8 mouse cellular contexts compared by ENCODE assay signal in the genomic region with DNA sequence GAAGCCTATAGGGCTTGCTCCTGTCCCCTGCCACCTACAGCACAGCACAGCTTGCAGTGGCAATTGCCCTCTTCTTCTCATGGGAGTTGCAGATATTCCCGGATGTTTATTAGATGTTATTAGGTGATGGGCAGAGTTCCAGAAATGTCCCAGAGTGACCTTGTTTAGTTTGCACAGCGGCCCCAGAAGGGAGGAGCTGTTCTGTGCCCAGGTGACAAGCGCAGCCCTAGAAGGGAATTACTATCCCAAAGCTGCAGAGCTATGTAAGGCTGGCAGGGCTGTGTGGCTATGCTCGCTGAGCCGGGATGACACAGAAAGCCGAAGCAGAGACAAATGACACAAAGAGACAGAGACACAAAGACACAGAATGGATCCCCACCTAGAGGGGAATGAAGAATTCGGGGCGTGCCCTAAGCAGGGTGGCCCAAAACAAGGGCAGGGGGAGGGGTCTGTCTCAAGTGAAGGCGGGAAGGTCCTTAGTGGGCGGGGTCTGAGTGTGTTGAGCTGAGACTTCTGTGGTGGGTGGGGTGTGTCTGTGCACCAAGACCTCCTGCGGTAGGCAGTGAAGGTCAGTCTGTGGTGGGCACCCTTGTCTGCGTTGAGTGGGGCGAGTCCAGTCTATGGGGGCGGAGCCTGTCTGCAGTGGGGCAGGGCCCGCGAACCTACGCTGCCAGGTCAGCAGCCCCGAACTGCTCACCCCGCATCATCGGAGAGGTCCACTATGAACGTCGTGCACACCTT. TPM values are rescaled to one million over a fixed set of nuclear protein-coding genes. Genes with fewer than 3 reads are reported as not detected.
DNase-seq lines count a peak whose midpoint lies in the region; ATAC-seq lines count a peak whose summit lies in the region.

No protein-coding gene starts in this region.

- H3K4me1 ChIP-seq in intestine, embryonic 15.5 days (replicated peaks) = peaks cover 38% of the 10 kb centered on the region
- H3K4me1 ChIP-seq in liver, embryonic 16.5 days (ENCODE audit: control insufficient read depth, low read depth, low read length) = peaks cover 10% of the 10 kb centered on the region

- peak overlapping the region; percentile 78 for H3K4me3 ChIP-seq in intestine, embryonic 15.5 days (replicated peaks)
- peak overlapping the region; percentile 61 for H3K4me3 ChIP-seq in liver, embryonic 16.5 days (ENCODE audit: low read depth, low read length)

- peak overlapping the region; percentile 90 for H3K27ac ChIP-seq in intestine, embryonic 15.5 days
- H3K27ac ChIP-seq in liver, embryonic 16.5 days (ENCODE audit: low read length) = no peak overlapping the region

- H3K4me2 ChIP-seq in intestine, embryonic 15.5 days (replicated peaks) = peak overlapping the region; percentile 94
- peak overlapping the region; percentile 71 for H3K4me2 ChIP-seq in liver, embryonic 16.5 days (ENCODE audit: low read depth, low read length)

- DNase-seq in right cerebral cortex, postnatal 10 days (ENCODE audit: low spot score in 2 of 2) = peak; percentile 65 to 70
- no peak for DNase-seq in right cerebral cortex, adult 18-20 months
- DNase-seq in cerebellum, adult 9-10 months = peak; percentile 58
- peak; percentile 57 for DNase-seq in gastrocnemius, postnatal 25 days
- DNase-seq in neural tube, embryonic 10.5 days (ENCODE audit: extremely low spot score, low spot score) = peak; percentile 63
- DNase-seq in layer of hippocampus, adult 11-12 months (ENCODE audit: low spot score) = no peak

- peak overlapping the region; percentile 87 for H3K9ac ChIP-seq in intestine, embryonic 15.5 days
- peak overlapping the region; percentile 52 for H3K9ac ChIP-seq in liver, embryonic 16.5 days (ENCODE audit: low read depth, low read length)

- no peaks in the 10 kb centered on the region for H3K9me3 ChIP-seq in intestine, embryonic 15.5 days
- no peaks in the 10 kb centered on the region for H3K9me3 ChIP-seq in liver, embryonic 16.5 days (replicated peaks; ENCODE audit: control insufficient read depth, low read length)

- ATAC-seq in intestine, embryonic 15.5 days = peak; percentile 68
- peak; percentile 27; the same call in 1 of the 2 replicates for ATAC-seq in liver, embryonic 16.5 days (ENCODE audit: low read depth)

- under 1% methylated on average over 22 of the region's 22 CpGs for WGBS in intestine, embryonic 15.5 days
- WGBS in liver, embryonic 16.5 days (ENCODE audit: insufficient replicate concordance) = 6% methylated on average over 22 of the region's 22 CpGs

- no peaks in the 10 kb centered on the region; the same call in 1 of the 2 replicates for H3K36me3 ChIP-seq in intestine, embryonic 15.5 days
- no peaks in the 10 kb centered on the region for H3K36me3 ChIP-seq in liver, embryonic 16.5 days (ENCODE audit: control insufficient read depth, insufficient read depth)

- H3K27me3 ChIP-seq in intestine, embryonic 15.5 days (replicated peaks) = no peaks in the 10 kb centered on the region
- peaks cover 43% of the 10 kb centered on the region for H3K27me3 ChIP-seq in liver, embryonic 16.5 days (ENCODE audit: control insufficient read depth, insufficient read depth, low read depth, low read length)

RNA-seq across cellular contexts. Expression of a gene that starts 0.7 kb away (rescaled TPM):
- 10 to 100 TPM; 17.0 to 18.3 TPM for total RNA-seq in gastrocnemius, postnatal 25 days (2021)
- 20.4 and 29.1 TPM in 2 replicates for polyA plus RNA-seq in intestine, embryonic 15.5 days (2015; fragmentation: Nextera tagmentation; extraction: Ambion mirVana)
- polyA plus RNA-seq in liver, embryonic 16.5 days (2015; fragmentation: Nextera tagmentation; extraction: Ambion mirVana) = 0.85 and 1.7 TPM in 2 replicates

RNA-seq across cellular contexts. Expression of a gene that starts 2.2 kb away (rescaled TPM):
- 100 to 1,000 TPM; 812 to 910 TPM for total RNA-seq in gastrocnemius, postnatal 25 days (2021)
- 0.97 and 1.2 TPM in 2 replicates for polyA plus RNA-seq in intestine, embryonic 15.5 days (2015; fragmentation: Nextera tagmentation; extraction: Ambion mirVana)
- polyA plus RNA-seq in liver, embryonic 16.5 days (2015; fragmentation: Nextera tagmentation; extraction: Ambion mirVana) = 0.39 and 0.60 TPM in 2 replicates

RNA-seq across cellular contexts. Expression of a gene that starts 34.0 kb away (rescaled TPM):
- total RNA-seq in gastrocnemius, postnatal 25 days (2021) = under 1 TPM; 0.18 to 0.38 TPM
- polyA plus RNA-seq in intestine, embryonic 15.5 days (2015; fragmentation: Nextera tagmentation; extraction: Ambion mirVana) = 5.6 and 6.9 TPM in 2 replicates
- polyA plus RNA-seq in liver, embryonic 16.5 days (2015; fragmentation: Nextera tagmentation; extraction: Ambion mirVana) = 0.15 and 0.19 TPM in 2 replicates

RNA-seq across cellular contexts. Expression of a gene that starts 37.5 kb away (rescaled TPM):
- under 1 TPM in 1 of 2 experiments, not detected in 1; 0.67 TPM for total RNA-seq in gastrocnemius, postnatal 25 days (2021)
- 1.9 and 2.4 TPM in 2 replicates for polyA plus RNA-seq in intestine, embryonic 15.5 days (2015; fragmentation: Nextera tagmentation; extraction: Ambion mirVana)
- not detected in 2 replicates for polyA plus RNA-seq in liver, embryonic 16.5 days (2015; fragmentation: Nextera tagmentation; extraction: Ambion mirVana)

RNA-seq across cellular contexts. Expression of a gene that starts 55.5 kb away (rescaled TPM):
- total RNA-seq in gastrocnemius, postnatal 25 days (2021) = not detected
- not detected in 2 replicates for polyA plus RNA-seq in intestine, embryonic 15.5 days (2015; fragmentation: Nextera tagmentation; extraction: Ambion mirVana)
- polyA plus RNA-seq in liver, embryonic 16.5 days (2015; fragmentation: Nextera tagmentation; extraction: Ambion mirVana) = not detected in 2 replicates

Comparison
In these comparisons a context has a peak if more than half of its experiments do, and no peak if none do; other contexts are left out.
1. DNase-seq: peak in right cerebral cortex, postnatal 10 days (2 of 2), cerebellum, adult 9-10 months (single experiment), gastrocnemius, postnatal 25 days (single experiment) and neural tube, embryonic 10.5 days (single experiment); none in right cerebral cortex, adult 18-20 months (single experiment) and layer of hippocampus, adult 11-12 months (single experiment).